Mouse (Mus musculus): Measurements from ENCODE around the gene Nusap1.

- TF ChIP-seq CTCF (IDR thresholded peaks at IDR 0.05; ENCODE audit: low read depth) (no peak), EP300 (IDR thresholded peaks at IDR 0.05; ENCODE audit: low read depth) (no peak)
These were observed 33.8 kb upstream of the Nusap1 start for GRCm38 (mm10) chr2:119584282-119584681.

All from heart, postnatal 0 days (tissue).